Mouse (Mus musculus) MEL (cell line): Measurements from ENCODE around the gene Fhl1. TPM values are rescaled to one million over a fixed set of nuclear protein-coding genes. Genes with fewer than 3 reads are reported as not detected.

Source experiments
- DNase-seq: peaks from one replicate; pipeline ENCODE4 v3.0.0; 2011; ENCODE audit warnings: low read depth, low spot score
- H3K27ac ChIP-seq: 2 replicates; pipeline ENCODE4 v1.5.1; 2012; ENCODE audit warnings: low read depth, mild to moderate bottlenecking, control low read depth, low read length, moderate library complexity; ENCODE audit not compliant: control insufficient read depth
- H3K27me3 ChIP-seq, 2 experiments: fragments of 150-350 bp in 1 of 2; sonication (generic) in 1 of 2; 2 replicates each; pipeline ENCODE4 v1.6.1; 2012; ENCODE audit warnings: low read length in 2 of 2, mild to moderate bottlenecking in 2 of 2, improper control_type of control experiment in 1 of 2, moderate library complexity in 1 of 2; ENCODE audit not compliant: insufficient read depth in 2 of 2, control insufficient read depth in 1 of 2
- H3K36me3 ChIP-seq, 2 experiments: 2 replicates each; pipeline ENCODE4 v1.6.1; 2012 to 2014; ENCODE audit warnings: low read length in 2 of 2, improper control_type of control experiment in 1 of 2, inconsistent platforms in 1 of 2, mild to moderate bottlenecking in 1 of 2; ENCODE audit not compliant: insufficient read depth in 2 of 2, control insufficient read depth in 1 of 2
- H3K4me1 ChIP-seq, 2 experiments: fragments of 150-350 bp in 1 of 2; sonication (generic) in 1 of 2; 2 replicates each; pipeline ENCODE4 v1.6.1; 2012; ENCODE audit warnings: low read length in 2 of 2, improper control_type of control experiment in 1 of 2, mild to moderate bottlenecking in 1 of 2; ENCODE audit not compliant: insufficient read depth in 2 of 2, control insufficient read depth in 1 of 2
- H3K4me3 ChIP-seq, 2 experiments: fragments of 150-350 bp in 1 of 2; sonication (generic) in 1 of 2; 2 replicates each; pipeline ENCODE4 v1.5.1; 2012; ENCODE audit warnings: low read depth in 2 of 2, low read length in 2 of 2, mild to moderate bottlenecking in 2 of 2, moderate library complexity in 2 of 2, control low read depth in 1 of 2, improper control_type of control experiment in 1 of 2; ENCODE audit not compliant: control insufficient read depth in 1 of 2, insufficient read depth in 1 of 2
- H3K79me2 ChIP-seq: 2 replicates; pipeline ENCODE4 v1.6.1; 2012; ENCODE audit warnings: mild to moderate bottlenecking, low read length, moderate library complexity; ENCODE audit not compliant: control insufficient read depth, poor library complexity, insufficient read depth
- H3K9ac ChIP-seq: 2 replicates; pipeline ENCODE4 v1.6.1; 2012; ENCODE audit warnings: low read depth, mild to moderate bottlenecking, control low read depth, low read length, moderate library complexity; ENCODE audit not compliant: control insufficient read depth, poor library complexity, severe bottlenecking
- H3K9me3 ChIP-seq: fragments of 150-350 bp; sonication (generic); replicated peaks from 2 replicates; pipeline ENCODE4 v1.6.1; 2012; ENCODE audit warnings: mild to moderate bottlenecking, low read length, improper control_type of control experiment, moderate library complexity; ENCODE audit not compliant: insufficient read depth
- CHD2 ChIP-seq: IDR thresholded peaks from 2 replicates; pipeline ENCODE4 v1.6.1; 2011; ENCODE audit warnings: low read length, improper control_type of control experiment
- EP300 ChIP-seq, 2 experiments: IDR thresholded peaks; 2 replicates each; pipeline ENCODE4 v1.6.1; 2011; ENCODE audit warnings: improper control_type of control experiment in 2 of 2, low read length in 2 of 2, low read depth in 1 of 2, mild to moderate bottlenecking in 1 of 2
- JUND ChIP-seq: IDR thresholded peaks from 2 replicates; pipeline ENCODE4 v1.6.1; 2011; ENCODE audit warnings: low read depth, mild to moderate bottlenecking, improper control_type of control experiment, low read length
- MAZ ChIP-seq: IDR thresholded peaks from 2 replicates; pipeline ENCODE4 v1.6.1; 2012; ENCODE audit warnings: low read depth, mild to moderate bottlenecking, inconsistent platforms, low read length, improper control_type of control experiment
- NRF1 ChIP-seq: IDR thresholded peaks from 2 replicates; pipeline ENCODE4 v1.6.1; 2014; ENCODE audit warnings: low read depth, mild to moderate bottlenecking, inconsistent platforms, low read length, improper control_type of control experiment, moderate library complexity; ENCODE audit not compliant: poor library complexity, insufficient read depth, severe bottlenecking
- POLR2AphosphoS2 ChIP-seq: IDR thresholded peaks from 2 replicates; pipeline ENCODE4 v1.6.1; 2011; ENCODE audit warnings: low read length, improper control_type of control experiment
- RAD21 ChIP-seq: IDR thresholded peaks from 2 replicates; pipeline ENCODE4 v1.6.1; 2011; ENCODE audit warnings: mild to moderate bottlenecking, low read depth, low read length, improper control_type of control experiment
- SMC3 ChIP-seq: IDR thresholded peaks from 2 replicates; pipeline ENCODE4 v1.6.1; 2011; ENCODE audit warnings: low read depth, low read length, improper control_type of control experiment
- UBTF ChIP-seq: IDR thresholded peaks from 2 replicates; pipeline ENCODE4 v1.6.1; 2012; ENCODE audit warnings: low read depth, mild to moderate bottlenecking, inconsistent platforms, low read length, improper control_type of control experiment, moderate library complexity, borderline replicate concordance; ENCODE audit not compliant: insufficient read depth
- ZKSCAN1 ChIP-seq: IDR thresholded peaks from 2 replicates; pipeline ENCODE4 v1.6.1; 2012; ENCODE audit warnings: low read depth, mild to moderate bottlenecking, inconsistent platforms, low read length, improper control_type of control experiment, moderate library complexity
- ZMIZ1 ChIP-seq: IDR thresholded peaks from 2 replicates; pipeline ENCODE4 v1.6.1; 2012; ENCODE audit warnings: low read depth, mild to moderate bottlenecking, inconsistent platforms, low read length, improper control_type of control experiment, moderate library complexity
- ZNF384 ChIP-seq: IDR thresholded peaks from 2 replicates; pipeline ENCODE4 v1.6.1; 2012; ENCODE audit warnings: low read depth, mild to moderate bottlenecking, inconsistent platforms, low read length, improper control_type of control experiment
- polyA plus RNA-seq, 2 experiments: library from polyadenylated mRNA; stranded (reverse) in 1 of 2; unstranded in 1 of 2; fragments of >175 nt in 1 of 2; fragments of >200 nt in 1 of 2; gene quantifications; 2 replicates each; pipeline versions ENCODE4 v1.2.1 to v1.2.4; 2012; ENCODE audit warnings: low replicate concordance in 2 of 2, low read depth in 1 of 2; ENCODE audit not compliant: insufficient read length in 2 of 2, insufficient read depth in 1 of 2, missing spikeins in 1 of 2
- total RNA-seq: library from RNA; depleted of rRNA; stranded (reverse); fragments of 300-350 nt; gene quantifications from 2 replicates; pipeline ENCODE4 v1.2.3, GENCODE M21; 2012; rRNA removed

Fhl1 gene
- total RNA-seq (not detected in 2 replicates), polyA plus RNA-seq (not detected)

DNA sequence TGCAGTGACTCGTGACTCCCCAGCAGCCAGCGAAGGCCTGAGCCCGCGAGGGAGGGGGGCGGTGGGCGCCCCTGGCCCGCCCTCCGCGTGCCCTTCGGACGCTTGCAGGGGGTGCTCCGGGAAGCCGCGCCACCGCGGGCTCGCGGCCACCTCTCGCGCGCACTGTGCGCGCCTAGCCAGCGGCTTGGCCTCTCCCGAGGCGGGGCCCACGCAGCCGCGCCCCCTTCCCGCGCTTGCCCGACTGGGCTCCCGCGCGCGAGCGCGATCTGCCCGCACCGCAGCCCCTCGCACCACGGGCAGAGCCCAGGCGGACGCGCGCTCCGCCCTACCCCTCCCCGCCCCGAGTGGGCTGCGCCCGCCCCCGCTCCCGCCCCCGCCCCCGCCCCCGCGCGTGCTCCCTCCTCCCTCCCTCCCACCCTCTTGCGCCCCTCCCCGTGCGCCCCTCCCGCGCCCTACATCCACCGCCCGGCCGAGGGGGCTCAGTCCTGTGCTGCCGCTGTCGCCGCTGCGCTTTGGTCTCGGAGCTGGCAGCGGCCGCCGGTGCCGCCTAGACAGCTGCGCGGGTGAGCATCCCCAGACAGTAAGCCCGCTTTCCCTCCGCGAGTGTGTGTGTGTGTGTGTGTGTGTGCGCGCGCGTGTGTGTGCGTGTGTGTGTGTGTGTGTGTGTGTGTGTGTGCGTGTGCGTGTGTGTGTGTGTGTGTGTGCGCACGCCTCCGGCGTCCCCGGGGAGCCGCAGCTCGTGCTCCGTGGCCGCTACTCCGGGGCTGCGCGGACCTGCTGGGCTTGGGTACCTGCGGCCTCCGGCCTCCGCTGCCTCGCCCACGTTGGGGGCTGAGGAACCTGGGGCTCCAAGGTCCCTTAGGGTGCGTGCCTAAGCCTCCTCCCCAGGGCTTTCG lies at the start of gene Fhl1:
Gene Fhl1 (plus strand): TSS at position 482 of the 896 bp plus-strand sequence.
- H3K36me3 ChIP-seq = no peaks in the 10 kb centered on the region
- H3K4me3 ChIP-seq = no peak within 1 kb of the TSS
- no peaks in the 10 kb centered on the region for H3K9me3 ChIP-seq
- DNase-seq = no peak
- no peak within 1 kb of the TSS for H3K27ac ChIP-seq
- no peak within 1 kb of the TSS for H3K9ac ChIP-seq
- no peaks in the 10 kb centered on the region for H3K4me1 ChIP-seq
- H3K27me3 ChIP-seq = no peaks in the 10 kb centered on the region; a peak in 1 of 4 replicates
- no peak for TF ChIP-seq ZKSCAN1
- TF ChIP-seq JUND = no peak
- H3K79me2 ChIP-seq = no peaks in the 10 kb centered on the region

GRCm38 (mm10) chrX:56682156-56682720 lies 49.3 kb upstream of the Fhl1 start:
- no peak for DNase-seq
- no peaks in the 10 kb centered on the region for H3K4me1 ChIP-seq
- no peak overlapping the region for H3K27ac ChIP-seq
- H3K9me3 ChIP-seq = no peaks in the 10 kb centered on the region
- H3K79me2 ChIP-seq = no peaks in the 10 kb centered on the region
- TF ChIP-seq MAZ (no peak), NRF1 (no peak), UBTF (no peak), SMC3 (no peak), ZNF384 (no peak), POLR2AphosphoS2 (no peak), ZMIZ1 (no peak), CHD2 (no peak), RAD21 (no peak), EP300 (IDR thresholded peaks at IDR 0.05; ENCODE audit: low read depth in 1 of 2, low read length in 2 of 2) (no peak)
- H3K36me3 ChIP-seq = no peaks in the 10 kb centered on the region
- H3K27me3 ChIP-seq = no peaks in the 10 kb centered on the region; a peak in 1 of 4 replicates
- H3K9ac ChIP-seq = no peak overlapping the region
- H3K4me3 ChIP-seq = no peak overlapping the region
